Mouse (Mus musculus): ENCODE measurements around the gene C77080. TPM values are rescaled to one million over a fixed set of nuclear protein-coding genes. Genes with fewer than 3 reads are reported as not detected.

Gene C77080
- 1 to 10 TPM; 6.5 to 8.6 TPM for total RNA-seq (2021)

DNA sequence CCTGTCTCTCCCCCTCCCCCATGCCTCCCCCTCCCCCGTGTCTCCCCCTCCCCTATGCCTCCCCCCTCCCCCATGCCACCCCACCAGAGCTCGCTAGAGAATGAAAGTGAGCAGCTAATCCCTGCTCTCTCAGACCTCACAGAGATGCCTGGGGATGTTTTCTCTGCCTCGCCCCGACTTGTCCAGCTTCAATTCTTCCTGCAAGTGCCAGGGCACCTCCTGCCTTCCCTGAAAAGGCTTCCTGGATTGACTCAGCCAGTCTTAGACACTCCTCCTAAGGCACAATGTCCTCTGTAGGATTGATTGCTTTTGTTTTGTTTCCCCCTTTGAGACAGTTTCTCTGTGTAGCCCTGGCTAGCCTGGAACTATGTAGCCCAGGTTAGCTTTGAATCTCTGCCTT lies at the start of gene C77080:
Gene C77080, minus strand, starts transcription at position 209 of the 400 bp plus-strand sequence.
- no peak for DNase-seq

DNA sequence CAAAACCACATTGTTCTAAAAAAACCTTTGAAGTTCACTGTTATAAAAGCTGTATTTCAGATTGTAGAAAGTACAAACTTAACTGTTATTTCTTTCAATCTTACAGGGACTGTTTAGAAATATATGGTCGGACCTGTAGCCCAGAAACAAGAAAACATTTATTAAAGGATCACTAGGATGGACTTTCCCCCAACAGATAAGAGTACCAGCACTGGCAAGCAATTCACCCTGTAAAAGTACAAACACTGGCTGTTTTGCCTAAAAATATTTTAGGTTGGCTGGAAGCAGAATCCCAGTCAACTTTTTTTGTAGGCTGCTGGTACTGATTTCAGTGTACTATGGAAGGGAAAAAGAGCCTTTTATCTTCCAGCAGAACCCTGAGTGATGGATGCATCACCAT lies 46.7 kb upstream of the C77080 start:
- DNase-seq, result no peak

GRCm38 (mm10) chr4:129304306-129304705 lies 43.1 kb upstream of the C77080 start:
- no peak for DNase-seq

DNA sequence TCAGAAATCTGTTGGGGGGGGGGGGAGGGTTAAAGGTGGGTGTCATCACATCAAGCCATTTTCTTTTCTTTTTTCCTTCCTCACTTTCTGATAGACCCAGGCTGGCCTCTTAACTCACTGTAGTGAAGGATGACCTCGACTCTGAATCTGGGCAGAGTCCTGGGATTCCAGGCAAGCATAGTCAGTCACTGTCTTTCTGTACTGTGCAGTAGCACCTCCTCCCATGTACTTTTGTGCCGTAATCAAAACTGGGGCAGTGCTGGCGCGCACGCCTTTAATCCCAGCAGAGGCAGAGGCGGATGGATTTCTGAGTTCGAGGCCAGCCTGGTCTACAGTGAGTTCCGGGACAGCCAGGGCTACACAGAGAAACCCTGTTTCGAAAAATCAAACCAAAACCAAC lies 42.6 kb upstream of the C77080 start:
- DNase-seq, result no peak

- no peak for DNase-seq
Measured at GRCm38 (mm10) chr4:129303401-129303800, 42.2 kb upstream of the C77080 start.

DNA sequence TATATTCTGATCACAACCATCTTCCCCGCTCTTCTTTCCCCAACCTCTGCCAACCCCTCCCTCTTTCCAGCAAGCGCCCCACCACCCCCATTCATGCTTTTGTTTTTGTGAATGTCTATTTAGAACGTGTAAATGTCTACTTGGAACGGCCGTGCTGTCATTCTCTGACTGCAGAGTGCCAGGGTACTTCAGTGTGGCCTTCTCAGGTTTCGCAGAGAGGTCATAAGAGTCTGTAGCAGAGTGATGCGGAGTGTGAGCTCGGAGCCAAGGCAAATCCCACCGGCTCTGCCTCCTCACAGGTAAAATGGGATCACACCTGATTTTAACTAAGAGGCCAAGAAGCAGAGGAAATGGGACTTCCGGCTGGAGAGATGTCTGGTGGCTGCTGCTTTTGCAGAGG lies 37.9 kb upstream of the C77080 start:
- no peak for DNase-seq

DNA sequence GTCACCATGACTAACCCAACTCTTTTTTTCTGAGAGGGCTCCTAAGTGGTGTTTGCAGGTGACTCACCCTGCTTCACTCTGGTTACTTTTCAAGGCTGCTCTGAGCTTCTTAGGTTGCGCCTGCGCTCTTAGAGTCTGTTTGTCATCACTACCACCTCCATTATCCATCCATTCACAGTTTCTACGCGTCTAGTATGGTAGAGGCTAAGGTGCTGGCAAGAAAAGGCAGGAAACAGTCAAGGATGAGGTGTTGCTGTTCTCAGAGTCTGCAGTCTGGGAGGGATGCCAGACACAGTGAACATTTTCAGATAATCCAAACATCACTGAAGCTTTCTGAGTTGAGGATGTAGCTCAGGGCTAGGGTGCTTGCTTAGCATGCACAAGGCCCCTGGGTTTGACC lies 36.5 kb upstream of the C77080 start:
- no peak for DNase-seq

DNA sequence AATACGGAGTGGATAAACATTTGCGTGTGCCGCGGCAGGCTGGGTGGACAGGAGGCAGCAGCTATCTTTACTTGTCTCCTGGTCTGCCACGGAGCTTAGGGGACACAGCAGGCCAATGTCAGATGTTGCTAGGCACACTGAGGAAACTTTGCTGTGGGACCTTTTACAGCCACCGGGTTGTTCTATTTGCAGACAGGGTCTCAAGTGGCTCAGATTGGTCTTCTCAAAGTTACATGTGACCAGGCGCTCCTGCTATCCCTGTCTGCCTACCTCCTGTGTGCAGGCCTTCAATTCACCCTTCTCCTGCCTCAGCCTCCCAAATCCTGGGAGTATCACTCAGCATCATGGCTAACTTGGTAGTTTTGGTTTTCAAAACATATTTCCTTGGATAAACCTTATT lies 34.9 kb upstream of the C77080 start:
- no peak for DNase-seq

GRCm38 (mm10) chr4:129295188-129295587 lies 34.0 kb upstream of the C77080 start:
- no peak for DNase-seq

GRCm38 (mm10) chr4:129293702-129294101 lies 32.5 kb upstream of the C77080 start:
- no peak for DNase-seq

- DNase-seq, result no peak
Measured at GRCm38 (mm10) chr4:129292831-129293230, 31.6 kb upstream of the C77080 start.

- DNase-seq, result no peak
Measured at GRCm38 (mm10) chr4:129289671-129290070, 28.5 kb upstream of the C77080 start.

DNA sequence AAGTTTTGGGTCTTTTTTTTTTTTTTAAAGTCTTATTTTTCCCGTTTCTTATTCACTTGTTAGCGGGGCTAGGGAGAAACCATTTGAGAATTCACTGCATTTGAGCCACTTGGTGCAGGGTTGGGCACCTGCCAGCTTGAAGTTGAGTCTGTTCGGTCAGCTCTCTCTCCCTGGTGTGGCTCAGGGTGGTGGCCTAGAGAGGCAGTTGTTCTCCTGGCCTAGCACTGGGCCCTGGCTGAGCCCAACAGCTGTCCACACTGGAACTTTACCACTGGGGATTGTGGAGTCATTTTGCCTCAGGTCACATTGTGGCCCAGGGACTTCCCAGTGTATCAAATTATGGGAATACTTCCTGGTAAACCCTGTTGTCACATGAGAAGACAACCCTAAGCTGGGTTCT lies 26.9 kb upstream of the C77080 start:
- DNase-seq, result peak; percentile 56

GRCm38 (mm10) chr4:129287472-129287981 lies 26.3 kb upstream of the C77080 start, which contains the start of gene Sync:
Gene Sync, plus strand, starts transcription at chr4:129287617.
- peak; percentile 68 for DNase-seq

- DNase-seq, result peak; percentile 42
Measured at GRCm38 (mm10) chr4:129286683-129287471, 25.7 kb upstream of the C77080 start.

DNA sequence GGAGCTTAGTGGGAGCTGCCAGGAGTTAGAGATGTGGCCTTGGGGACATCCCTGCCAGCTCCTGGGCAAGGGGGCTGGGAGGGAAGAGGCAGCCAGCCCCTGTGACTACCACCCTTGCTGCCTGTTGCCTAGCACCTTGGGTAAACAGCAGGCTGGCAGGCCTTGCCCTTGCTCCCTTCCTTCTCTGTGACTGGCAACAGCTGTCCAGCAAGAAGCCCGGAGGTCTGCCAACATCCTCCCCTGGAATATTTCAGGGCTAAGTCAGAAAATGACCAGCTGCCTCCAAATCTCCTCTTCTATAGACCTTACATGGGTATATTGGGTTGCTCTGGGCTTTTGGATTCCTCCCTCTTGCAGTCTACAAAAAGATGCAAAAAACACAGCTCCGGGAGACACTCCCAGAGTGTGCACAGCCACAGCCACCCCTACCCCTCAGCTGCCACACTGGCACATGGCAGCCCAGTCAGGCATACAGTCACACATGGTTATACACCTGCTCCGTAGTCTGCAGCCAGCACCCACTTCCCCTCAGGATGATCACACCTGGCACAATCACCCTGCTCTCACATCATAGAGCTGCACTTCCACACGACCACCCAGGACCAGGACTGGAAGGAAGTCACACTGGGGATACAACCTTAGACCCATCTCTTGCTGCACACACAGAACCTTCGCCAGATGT lies 24.9 kb upstream of the C77080 start:
- peak; percentile 44 for DNase-seq

DNA sequence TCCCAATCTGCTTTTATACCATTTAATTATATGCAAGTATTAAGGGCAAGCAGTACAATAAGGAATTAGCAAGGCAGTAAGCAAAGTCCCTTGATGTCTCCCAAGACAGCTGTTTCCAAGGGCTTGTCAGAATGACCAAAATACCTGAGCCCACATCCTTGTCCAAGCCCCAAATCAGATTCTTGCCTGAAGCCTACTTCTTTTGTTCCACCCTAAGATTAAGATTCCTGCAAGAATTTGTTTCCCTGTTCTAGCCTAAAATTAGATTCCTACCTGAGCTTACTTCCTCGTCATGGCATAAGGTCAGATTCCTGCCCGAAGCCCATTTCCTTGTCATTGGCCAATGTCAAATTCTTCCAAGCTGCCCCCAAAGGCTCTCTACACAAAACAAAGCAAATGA lies 23.5 kb upstream of the C77080 start:
- no peak for DNase-seq

DNA sequence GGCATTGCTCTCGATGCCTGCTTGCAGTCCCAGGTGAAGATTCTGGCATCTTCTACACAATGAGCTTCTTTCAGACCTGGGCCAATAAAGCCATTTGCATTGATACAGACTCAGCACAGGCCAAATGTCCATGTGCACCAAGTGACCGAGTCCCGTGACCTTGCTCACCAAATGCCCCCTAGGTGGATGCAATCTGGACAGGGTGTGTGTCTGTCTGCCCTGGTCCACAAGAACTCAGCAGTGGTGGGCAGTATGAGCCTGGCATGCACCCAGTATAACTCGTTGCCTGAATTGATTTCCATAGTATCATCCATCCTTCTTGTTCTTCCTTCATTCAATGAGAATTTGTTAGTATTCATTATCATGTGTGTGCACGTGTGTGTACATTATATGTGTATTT lies 22.0 kb upstream of the C77080 start:
- no peak for DNase-seq

DNA sequence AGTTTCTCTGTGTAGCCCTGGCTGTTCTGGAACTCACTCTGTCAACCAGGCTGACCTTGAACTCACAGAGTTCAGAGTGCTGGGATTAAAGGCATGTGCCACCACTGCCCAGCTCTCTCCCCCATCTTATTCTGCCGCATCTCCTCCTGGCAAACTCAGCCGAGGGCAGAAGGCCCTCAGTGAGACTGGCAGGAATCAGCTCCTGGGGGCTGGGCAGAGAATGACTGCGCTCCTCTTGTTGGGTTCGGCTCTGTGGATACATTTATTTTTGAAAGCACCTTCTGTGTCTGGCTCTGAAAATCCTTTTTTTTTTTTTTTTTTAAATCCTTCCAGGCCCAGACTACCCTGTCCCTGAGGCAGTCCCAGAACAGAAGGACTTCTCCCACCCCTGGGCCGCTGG lies 21.6 kb upstream of the C77080 start:
- no peak for DNase-seq

DNA sequence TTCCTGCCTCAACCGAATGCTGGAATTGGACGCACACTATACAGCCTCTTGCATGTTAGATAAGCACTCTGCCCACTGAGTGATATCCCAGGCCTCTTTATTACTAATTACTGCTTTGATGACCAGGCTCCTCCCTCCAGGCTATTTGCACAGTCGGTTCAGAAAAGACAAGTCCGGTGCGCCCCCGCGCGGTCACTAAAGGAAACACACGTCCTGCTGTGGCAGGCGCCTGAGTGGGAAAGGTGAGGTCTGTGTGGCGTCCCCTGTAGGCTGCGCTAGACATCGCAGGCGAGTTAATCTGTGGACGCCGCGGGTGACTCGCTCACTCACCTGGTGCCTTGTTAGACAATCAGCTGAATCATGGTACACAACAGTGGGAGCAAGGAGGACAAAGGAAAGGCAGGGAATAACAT lies 15.3 kb upstream of the C77080 start:
- peak; percentile 98 for DNase-seq

- peak; percentile 77 for DNase-seq
Measured at GRCm38 (mm10) chr4:129272756-129273046, 11.5 kb upstream of the C77080 start.

DNA sequence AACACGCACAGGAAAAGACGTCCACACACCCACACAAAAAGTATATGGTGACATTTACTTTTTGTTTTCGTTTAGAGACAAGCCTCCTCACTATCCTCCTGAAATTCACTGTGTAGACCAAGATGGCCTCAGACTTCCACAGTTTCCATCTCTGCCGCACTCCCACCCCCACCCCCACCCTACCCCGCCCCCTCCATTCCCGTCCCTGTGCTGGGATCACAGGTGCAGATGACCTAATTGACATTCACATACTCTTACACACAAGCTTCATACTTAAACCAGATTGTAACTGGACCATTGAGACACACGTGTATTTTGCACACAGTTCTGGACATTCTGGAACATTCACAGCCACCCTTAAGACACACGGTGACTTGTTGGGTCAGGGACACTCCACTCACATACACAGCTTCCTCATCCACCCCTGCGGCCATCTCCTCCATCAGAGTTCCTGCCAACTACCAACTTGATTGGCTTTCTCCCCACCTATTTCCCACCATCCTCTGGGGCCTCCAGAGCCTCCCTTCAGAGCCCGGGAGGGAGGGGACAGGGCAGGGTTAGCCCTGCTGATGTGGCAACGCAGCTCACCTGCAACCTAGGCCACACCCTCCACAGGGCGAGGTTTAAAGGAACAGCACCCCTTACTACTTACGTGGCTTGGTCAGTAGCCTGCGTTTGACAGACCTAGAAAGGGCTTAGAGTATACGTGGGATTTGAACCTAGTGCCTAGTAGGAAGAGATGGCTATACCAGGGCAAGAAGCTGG lies 11.0 kb upstream of the C77080 start:
- no peak for DNase-seq

GRCm38 (mm10) chr4:129268698-129269097 lies 7.5 kb upstream of the C77080 start:
- no peak for DNase-seq

Measured in heart, postnatal 4 days (tissue).